Mouse (Mus musculus) lung, postnatal 25 days (tissue): Measurements from ENCODE around the gene Fbxw2.
"Not testable (repeated sequence)": the region's sequence is repeated elsewhere in the genome, so short reads cannot be mapped to it uniquely, and the experiment has no call there.

ENCODE experiments used
- DNase-seq: peaks from one replicate; pipeline ENCODE4 v3.0.0; 2022; ENCODE audit warnings: low spot score

The Fbxw2 gene

DNA sequence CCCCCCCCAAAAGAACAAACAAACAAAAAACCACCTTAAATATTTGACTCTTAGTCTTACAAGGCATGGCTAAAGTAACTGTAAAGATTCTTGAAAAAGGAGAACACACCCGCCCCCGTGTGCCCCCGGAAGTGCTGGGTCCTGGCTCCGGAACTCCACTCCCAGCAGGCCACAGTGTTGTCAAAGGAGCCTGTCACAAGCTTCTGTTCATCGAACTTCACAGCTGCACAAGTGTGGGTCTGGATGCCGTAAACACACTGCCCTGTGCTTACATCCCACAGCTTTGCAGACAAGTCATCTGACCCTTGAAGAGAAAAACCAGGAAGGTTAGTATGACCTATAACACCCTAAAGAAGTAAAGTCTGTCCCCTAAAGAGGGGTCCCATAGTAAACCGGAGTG lies 13.4 kb downstream of the Fbxw2 start:
- no peak for DNase-seq

- DNase-seq, result no peak
Observed at GRCm38 (mm10) chr2:34810775-34811174, 15.3 kb downstream of the Fbxw2 start.

DNA sequence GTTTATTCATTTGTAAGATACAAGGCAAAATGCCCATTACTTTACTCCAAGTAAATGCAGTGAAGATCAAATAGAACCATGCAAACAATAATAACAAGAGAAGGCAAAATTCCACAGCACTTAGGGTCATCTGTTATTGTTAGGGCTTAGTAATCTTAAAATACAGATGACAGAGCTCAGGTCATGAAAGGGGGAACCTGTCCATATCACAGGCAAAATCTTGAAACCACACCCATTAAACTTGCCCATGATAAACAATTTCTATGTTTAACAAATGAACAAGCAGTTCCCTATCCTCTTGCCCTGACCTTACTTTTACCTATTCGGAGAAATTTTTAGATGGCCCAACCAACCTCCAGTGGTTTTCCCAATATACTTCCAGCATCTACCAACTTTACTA lies 16.5 kb downstream of the Fbxw2 start:
- no peak for DNase-seq

GRCm38 (mm10) chr2:34808057-34808456 lies 18.1 kb downstream of the Fbxw2 start:
- DNase-seq, result no peak

GRCm38 (mm10) chr2:34805364-34805950 lies 20.7 kb downstream of the Fbxw2 start:
- DNase-seq, result no peak

DNA sequence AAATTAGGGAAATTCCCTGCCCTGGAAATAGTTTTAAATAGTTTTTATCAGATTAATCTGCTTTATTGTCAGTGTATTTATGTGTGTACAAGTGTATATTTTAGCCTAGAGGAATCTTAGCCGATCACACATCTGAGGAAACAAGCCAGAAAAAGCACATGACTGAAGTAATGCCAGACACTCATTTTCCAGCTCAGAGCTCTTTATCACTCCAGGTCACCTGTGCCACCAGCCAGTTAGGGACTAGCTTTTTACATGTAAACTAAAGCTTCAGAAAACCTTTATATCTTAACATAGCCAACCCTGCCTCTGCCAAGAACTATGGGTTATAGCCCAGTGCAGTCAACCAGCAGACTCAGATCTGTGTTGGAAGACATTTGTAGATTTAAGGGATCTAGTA lies 21.3 kb downstream of the Fbxw2 start:
- DNase-seq, result no peak

DNA sequence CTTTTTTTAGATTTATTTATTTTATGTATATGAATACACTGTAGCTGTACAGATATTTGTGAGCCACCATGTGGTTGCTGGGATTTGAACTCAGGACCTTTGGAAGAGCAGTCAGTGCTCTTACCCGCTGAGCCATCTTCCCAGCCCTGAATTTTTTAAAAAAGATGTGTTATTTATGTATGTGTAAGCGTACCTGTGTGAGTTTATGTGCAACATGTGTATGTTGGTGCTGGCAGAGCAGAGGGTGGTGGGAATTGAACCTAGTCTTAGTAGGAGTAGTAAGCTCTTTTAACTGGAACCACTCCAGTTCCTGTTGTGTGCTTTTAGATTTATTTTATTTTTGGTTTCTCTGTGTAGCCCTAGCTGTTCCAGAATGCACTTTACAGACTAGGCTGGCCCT lies 21.9 kb downstream of the Fbxw2 start:
- DNase-seq, result no peak

DNA sequence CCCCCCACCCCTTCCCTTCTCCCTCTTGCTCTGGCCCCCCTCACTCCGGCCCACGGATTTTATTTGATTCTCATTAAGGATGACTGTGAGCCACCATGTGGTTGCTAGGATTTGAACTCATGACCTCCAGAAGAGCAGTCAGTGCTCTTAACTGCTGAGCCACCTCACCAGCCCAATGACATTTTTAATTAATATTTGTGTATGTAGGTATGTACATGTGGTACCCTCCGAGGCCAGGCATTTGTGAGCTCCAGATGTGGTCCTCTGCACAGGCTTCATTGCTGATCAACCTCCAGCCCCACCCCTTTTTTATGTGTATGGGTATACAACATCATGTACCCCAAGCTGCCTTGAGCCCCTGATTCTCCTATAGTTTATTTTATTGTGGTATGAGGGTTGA lies 22.4 kb downstream of the Fbxw2 start:
- DNase-seq, result no peak

GRCm38 (mm10) chr2:34802565-34803245 lies 23.4 kb downstream of the Fbxw2 start:
- DNase-seq, result not testable (repeated sequence)

DNA sequence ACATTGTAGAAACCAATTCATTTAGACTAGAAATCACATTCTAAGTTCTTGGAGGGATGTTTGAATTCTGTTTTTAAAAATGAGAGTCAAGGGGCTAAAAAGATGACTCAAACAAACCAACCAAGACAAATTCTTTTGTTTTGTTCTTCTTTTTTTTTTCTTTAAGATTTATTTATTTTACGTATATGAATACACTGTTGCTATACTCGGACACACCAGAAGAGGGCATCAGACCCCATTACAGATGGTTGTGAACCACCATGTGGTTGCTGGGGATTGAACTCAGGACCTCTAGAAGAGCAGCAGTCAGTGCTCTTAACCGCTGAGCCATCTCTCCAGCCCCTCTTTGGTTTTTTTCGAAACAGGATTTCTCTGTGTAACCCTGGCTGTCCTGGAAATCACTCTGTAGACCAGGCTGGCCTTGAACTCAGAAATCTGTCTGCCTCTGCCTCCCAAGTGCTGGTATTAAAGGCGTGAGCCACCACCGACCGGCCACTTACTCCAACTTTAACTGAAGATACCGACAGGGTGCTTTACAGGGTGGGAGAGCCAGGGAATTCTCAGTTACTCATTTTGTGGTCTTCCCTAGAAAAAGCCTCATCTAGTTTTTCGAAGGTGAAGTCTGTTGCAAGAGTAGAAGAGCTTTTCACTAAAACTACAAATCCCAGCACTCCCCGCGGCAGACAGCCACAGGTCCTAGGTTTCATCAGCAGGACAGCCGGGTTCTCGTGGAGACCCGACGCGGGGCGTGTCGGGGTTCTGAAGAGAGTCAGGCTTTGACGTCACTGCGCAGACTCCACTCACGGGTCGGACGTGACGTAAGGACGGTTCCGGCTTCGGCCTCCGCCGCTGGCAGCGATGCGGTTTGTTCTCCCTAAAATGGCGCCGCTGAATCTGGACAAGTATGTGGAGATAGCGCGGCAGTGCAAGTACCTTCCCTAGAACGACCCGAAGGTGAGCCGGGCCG lies 24.3 kb downstream of the Fbxw2 start:
- peak; percentile 99 for DNase-seq

DNA sequence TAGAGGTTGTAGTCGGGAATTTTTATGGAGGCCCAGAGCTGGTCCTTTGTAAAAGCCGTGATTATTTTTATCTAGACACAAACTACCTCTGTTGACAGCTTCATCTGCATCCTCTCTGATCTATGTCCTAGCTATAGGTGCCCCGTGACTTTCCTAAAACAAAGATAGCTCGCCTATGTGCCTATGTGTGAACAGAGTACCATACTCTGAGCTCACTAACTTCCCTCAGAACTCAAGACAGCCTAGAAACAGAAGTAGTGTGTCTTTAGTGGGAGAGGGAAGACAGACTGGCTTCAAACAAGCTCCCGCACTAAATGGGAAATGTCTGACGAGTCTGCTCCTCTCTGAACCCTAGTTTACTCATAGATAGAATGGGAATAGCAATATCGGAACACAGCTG lies 25.7 kb downstream of the Fbxw2 start:
- no peak for DNase-seq

- peak; percentile 90 for DNase-seq
Observed at GRCm38 (mm10) chr2:34799357-34800256, 26.5 kb downstream of the Fbxw2 start, which contains the start of gene Rabepk. Gene Rabepk, minus strand, starts transcription at chr2:34799912.

DNA sequence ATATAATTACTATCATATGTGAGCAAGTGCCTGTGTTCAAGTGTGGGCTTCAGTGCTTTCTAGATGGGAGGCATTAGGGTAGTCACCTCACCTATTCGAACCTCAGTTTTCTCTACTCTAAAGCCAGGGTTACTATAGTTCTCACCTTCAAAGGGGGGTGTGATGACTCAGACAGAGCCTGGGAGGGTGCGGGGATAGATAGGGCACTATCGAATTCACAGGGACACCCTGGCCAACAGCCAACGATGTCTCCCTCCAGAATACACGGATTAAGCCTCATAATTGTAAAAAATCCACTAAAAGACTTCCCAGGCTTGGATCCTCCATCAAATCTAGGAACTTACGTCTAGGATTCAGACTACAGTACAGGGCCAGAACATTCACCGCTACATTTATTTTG lies 30.7 kb downstream of the Fbxw2 start:
- DNase-seq, result no peak

DNA sequence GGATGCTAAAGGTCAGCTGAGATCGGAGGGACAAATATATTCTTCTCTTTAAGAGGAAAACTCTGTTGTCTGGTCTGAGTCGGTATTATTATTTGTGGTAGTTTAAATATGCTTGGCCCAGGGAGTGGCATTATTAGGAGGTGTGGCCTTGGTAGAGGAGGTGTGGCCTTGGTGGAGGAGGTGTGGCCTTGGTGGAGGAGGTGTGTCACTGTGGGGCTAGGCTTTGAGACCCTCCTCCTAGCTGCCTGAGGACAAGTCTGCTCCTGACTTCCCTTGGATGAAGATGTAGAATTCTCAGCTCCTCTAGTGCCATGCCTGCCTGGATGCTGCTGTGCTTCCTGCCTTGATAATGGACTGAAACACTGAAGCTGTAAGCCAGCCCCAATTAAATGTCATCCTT lies 31.6 kb downstream of the Fbxw2 start:
- no peak for DNase-seq

DNA sequence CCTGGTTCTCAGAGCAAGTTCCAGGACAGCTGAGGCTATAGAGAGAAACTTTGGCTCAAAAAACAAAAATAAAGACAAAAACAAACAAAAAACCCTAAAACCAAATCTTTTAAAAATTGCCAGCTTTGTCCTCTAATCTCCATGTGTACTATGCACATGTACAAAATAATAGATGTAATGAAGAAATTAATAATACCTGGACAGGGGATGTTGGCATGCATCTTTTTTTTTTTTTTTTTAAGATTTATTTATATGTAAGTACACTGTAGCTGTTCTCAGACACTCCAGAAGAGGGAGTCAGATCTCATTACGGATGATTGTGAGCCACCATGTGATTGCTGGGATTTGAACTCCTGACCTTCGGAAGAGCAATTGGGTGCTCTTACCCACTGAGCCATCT lies 33.6 kb downstream of the Fbxw2 start:
- DNase-seq, result not testable (repeated sequence)

DNA sequence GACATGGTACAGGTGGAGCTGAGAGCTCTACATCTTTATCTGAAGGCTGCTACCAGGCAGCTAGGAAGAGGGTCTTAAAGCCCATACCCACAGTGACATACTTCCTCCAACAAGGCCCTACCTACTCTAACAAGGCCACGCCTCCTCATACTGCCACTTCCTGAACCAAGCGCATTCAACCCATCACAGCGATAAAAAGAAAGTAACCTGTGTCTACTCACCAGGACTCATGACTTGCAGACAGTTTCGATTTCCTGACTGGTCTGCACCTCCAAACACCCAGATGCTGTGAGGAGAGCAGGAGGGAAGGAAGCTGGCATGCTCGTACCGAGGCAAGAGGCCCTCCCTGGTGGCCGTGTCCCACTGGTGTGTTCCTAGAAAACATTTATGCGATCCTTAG lies 35.8 kb downstream of the Fbxw2 start:
- peak; percentile 25 for DNase-seq

DNA sequence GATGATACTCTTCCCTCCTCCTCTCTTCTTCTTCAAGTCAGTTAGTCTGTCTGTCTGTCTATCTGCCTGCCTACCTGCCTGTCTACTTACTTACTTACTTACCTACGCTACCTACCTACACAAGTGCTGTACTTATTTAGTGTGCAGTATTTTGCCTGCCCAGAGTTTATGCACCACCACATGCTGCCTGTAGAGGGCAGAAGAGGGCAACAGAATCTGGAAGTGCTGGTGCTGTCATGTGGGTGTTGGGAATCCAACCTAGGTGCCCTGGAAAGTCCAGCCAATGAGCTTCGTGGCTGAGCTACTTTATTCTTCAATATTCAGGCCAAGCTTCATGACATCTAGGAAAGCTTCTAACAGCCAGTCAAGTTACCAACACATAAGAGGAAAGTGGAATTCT lies 42.0 kb downstream of the Fbxw2 start:
- peak; percentile 70 for DNase-seq

GRCm38 (mm10) chr2:34783064-34784020 lies 42.8 kb downstream of the Fbxw2 start:
- DNase-seq, result no peak

- no peak for DNase-seq
Observed at GRCm38 (mm10) chr2:34777237-34777868, 48.8 kb downstream of the Fbxw2 start.

DNA sequence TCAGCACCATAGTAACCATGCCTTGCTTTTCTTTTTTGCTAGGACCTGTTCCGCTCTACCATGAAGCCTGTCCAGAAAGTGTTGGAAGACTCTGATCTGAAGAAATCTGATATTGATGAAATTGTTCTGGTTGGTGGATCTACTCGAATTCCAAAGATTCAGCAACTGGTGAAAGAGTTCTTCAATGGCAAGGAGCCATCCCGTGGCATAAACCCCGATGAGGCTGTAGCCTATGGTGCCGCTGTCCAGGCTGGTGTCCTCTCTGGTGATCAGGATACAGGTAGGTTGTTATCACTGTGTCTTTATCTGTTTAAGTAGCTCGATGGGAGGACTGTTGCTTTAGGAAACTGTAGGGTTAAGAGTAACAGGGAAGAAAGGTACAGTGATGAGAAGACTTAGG lies 51.6 kb downstream of the Fbxw2 start:
- no peak for DNase-seq
